Mouse (Mus musculus) left cerebral cortex, adult 9 months (tissue): ENCODE results near the gene Cldn5.
A peak's percentile ranks its signal among the peaks of the same experiment; 100 is the strongest.

Experiments
- DNase-seq, 2 experiments: peaks; one replicate each; pipeline ENCODE4 v3.0.0; 2022; ENCODE audit warnings: low spot score in 2 of 2

The Cldn5 gene

GRCm38 (mm10) chr16:18785485-18785884 is 8.8 kb downstream of the Cldn5 start:
- no peak for DNase-seq

GRCm38 (mm10) chr16:18786652-18787051 is 10.0 kb downstream of the Cldn5 start:
- DNase-seq, result no peak

- no peak for DNase-seq
These were observed 12.2 kb downstream of the Cldn5 start for GRCm38 (mm10) chr16:18788627-18789406.

GRCm38 (mm10) chr16:18795223-18795899 is 18.7 kb downstream of the Cldn5 start:
- peak in 1 of 2 experiments; percentile 35 for DNase-seq

- DNase-seq, result no peak
These were observed 20.0 kb downstream of the Cldn5 start for GRCm38 (mm10) chr16:18796645-18797044.

- DNase-seq, result no peak
These were observed 21.5 kb downstream of the Cldn5 start for GRCm38 (mm10) chr16:18798151-18798550.

GRCm38 (mm10) chr16:18798841-18799240 is 22.2 kb downstream of the Cldn5 start:
- peak in 1 of 2 experiments; percentile 74 for DNase-seq

GRCm38 (mm10) chr16:18805746-18806145 is 29.1 kb downstream of the Cldn5 start:
- DNase-seq, result no peak

GRCm38 (mm10) chr16:18809001-18809400 is 32.4 kb downstream of the Cldn5 start:
- no peak for DNase-seq

- no peak for DNase-seq
These were observed 34.4 kb downstream of the Cldn5 start for GRCm38 (mm10) chr16:18811032-18811431.

GRCm38 (mm10) chr16:18811468-18812384 is 35.1 kb downstream of the Cldn5 start, which contains the start of the genes Ufd1 and Cdc45:
Ufd1 (plus strand) TSS chr16:18811779.
Cdc45 (minus strand) TSS chr16:18811987.
- DNase-seq, result peak; percentile 91 to 93

GRCm38 (mm10) chr16:18812385-18812910 is 35.8 kb downstream of the Cldn5 start:
- no peak for DNase-seq

GRCm38 (mm10) chr16:18822356-18822755 is 45.7 kb downstream of the Cldn5 start:
- DNase-seq, result no peak

GRCm38 (mm10) chr16:18822925-18823324 is 46.3 kb downstream of the Cldn5 start:
- peak in 1 of 2 experiments; percentile 41 for DNase-seq
